Mouse (Mus musculus): ENCODE measurements around the gene Htr2a. TPM values are rescaled to one million over a fixed set of nuclear protein-coding genes. Genes with fewer than 3 reads are reported as not detected.

Gene Htr2a
- polyA plus RNA-seq (2017; shearing (Covaris generic)), result 0.05 TPM

GRCm38 (mm10) chr14:74640819-74641381 is at the start of gene Htr2a:
Gene Htr2a, plus strand, starts transcription at chr14:74640840.

GRCm38 (mm10) chr14:74732079-74732783 is 91.6 kb downstream of the Htr2a start, which contains the start of gene Esd:
Gene Esd, plus strand, starts transcription at chr14:74732297.

Other genes with a start within 250 kb of the Htr2a start
- gene Esd, start 91.5 kb downstream of the Htr2a start, polyA plus RNA-seq (2017; shearing (Covaris generic)), result 192 TPM

Data from inflammation-experienced regulatory T-cells, adult 16 weeks (primary cell).